Mouse (Mus musculus) heart, adult 2 months (tissue): ENCODE data around the gene Pdzd7.

ENCODE experiments used
- CTCF ChIP-seq: fragments of 200-600 bp; IDR thresholded peaks from 2 replicates; pipeline ENCODE4 v1.8.1; 2022; ENCODE audit warnings: antibody characterized with exemption, mild to moderate bottlenecking, moderate library complexity
- EP300 ChIP-seq: fragments of 200-500 bp; IDR thresholded peaks from 2 replicates; pipeline ENCODE4 v1.6.1; 2011; ENCODE audit warnings: low read depth, low read length, control low read depth; ENCODE audit not compliant: insufficient read depth
- POLR2A ChIP-seq: fragments of 200-500 bp; IDR thresholded peaks from 2 replicates; pipeline ENCODE4 v1.6.1; 2011; ENCODE audit warnings: mild to moderate bottlenecking, low read depth, low read length, control low read depth; ENCODE audit not compliant: insufficient read depth

GRCm38 (mm10) chr19:45010646-45011045, 34.9 kb downstream of the Pdzd7 start:
- no peak for TF ChIP-seq EP300
- TF ChIP-seq CTCF: no peak
- no peak for TF ChIP-seq POLR2A
